14 mouse cellular contexts compared by ENCODE assay signal in genomic region chr5:8289678-8290614, GRCm38 (mm10).
DNase-seq lines count a peak whose midpoint lies in the region; ATAC-seq lines count a peak whose summit lies in the region.
"Had no signal": no experiment of that assay in that cellular context is flagged by ENCODE, and none has a peak within 500 bp of the region (broad histone marks: within the 10 kb centered on the region; RNA-seq: fewer than 3 reads in every experiment).

No protein-coding gene starts in this region.

- H3K9me3 ChIP-seq in midbrain, embryonic 11.5 days (ENCODE audit: control insufficient read depth, low read length), result no peaks in the 10 kb centered on the region
- no peaks in the 10 kb centered on the region for H3K9me3 ChIP-seq in midbrain, embryonic 10.5 days (replicated peaks)
- H3K9me3 ChIP-seq in hindbrain, embryonic 16.5 days (ENCODE audit: control insufficient read depth, low read length), result no peaks in the 10 kb centered on the region
- no peaks in the 10 kb centered on the region for H3K9me3 ChIP-seq in kidney, embryonic 14.5 days (ENCODE audit: control insufficient read depth, low read length)
- H3K9me3 ChIP-seq: liver, embryonic 15.5 days had no signal

- H3K27me3 ChIP-seq in midbrain, embryonic 11.5 days (ENCODE audit: control insufficient read depth, insufficient read depth, low read length), result no peaks in the 10 kb centered on the region
- H3K27me3 ChIP-seq in midbrain, embryonic 10.5 days (ENCODE audit: low read depth, poor library complexity, severe bottlenecking), result no peaks in the 10 kb centered on the region
- no peaks in the 10 kb centered on the region for H3K27me3 ChIP-seq in hindbrain, embryonic 16.5 days (replicated peaks; ENCODE audit: control insufficient read depth, insufficient read depth, low read length)
- no peaks in the 10 kb centered on the region for H3K27me3 ChIP-seq in kidney, embryonic 14.5 days (ENCODE audit: control insufficient read depth, insufficient read depth, low read length)
- H3K27me3 ChIP-seq: liver, embryonic 15.5 days had no signal

- WGBS in midbrain, embryonic 11.5 days, result 47% methylated on average over 6 of the region's 6 CpGs
- 57% methylated on average over 6 of the region's 6 CpGs for WGBS in midbrain, embryonic 10.5 days
- 46% methylated on average over 6 of the region's 6 CpGs for WGBS in hindbrain, embryonic 16.5 days
- WGBS in kidney, embryonic 14.5 days, result 65% methylated on average over 6 of the region's 6 CpGs

- H3K9ac ChIP-seq in midbrain, embryonic 11.5 days (ENCODE audit: low read length), result no peak overlapping the region
- no peak overlapping the region for H3K9ac ChIP-seq in hindbrain, embryonic 16.5 days (ENCODE audit: low read depth, low read length)
- H3K9ac ChIP-seq in kidney, embryonic 14.5 days (ENCODE audit: low read depth, low read length), result no peak overlapping the region
- H3K9ac ChIP-seq: liver, embryonic 15.5 days had no signal

- no peaks in the 10 kb centered on the region for H3K36me3 ChIP-seq in midbrain, embryonic 11.5 days (ENCODE audit: control insufficient read depth, insufficient read depth, low read length)
- H3K36me3 ChIP-seq in midbrain, embryonic 10.5 days, result no peaks in the 10 kb centered on the region
- no peaks in the 10 kb centered on the region for H3K36me3 ChIP-seq in hindbrain, embryonic 16.5 days (ENCODE audit: control insufficient read depth, insufficient read depth, low read length)
- H3K36me3 ChIP-seq in kidney, embryonic 14.5 days (ENCODE audit: control insufficient read depth, insufficient read depth, low read length), result no peaks in the 10 kb centered on the region
- H3K36me3 ChIP-seq: liver, embryonic 15.5 days had no signal

- DNase-seq in cerebellum, adult 9-10 months, result peak; percentile 64
- DNase-seq in cerebellum, adult 8-10 months, result no peak
- DNase-seq in midbrain, embryonic 11.5 days (ENCODE audit: low spot score, missing footprints), result peak; percentile 68
- no peak for DNase-seq in midbrain, embryonic 10.5 days (ENCODE audit: low spot score)
- no peak for DNase-seq in urinary bladder, postnatal 36 days (ENCODE audit: low spot score in 2 of 2)
- DNase-seq: adrenal gland, postnatal 14 days; heart, postnatal 36 days; kidney, adult 9 months; lung, postnatal 36 days had no signal

- no peak overlapping the region for H3K27ac ChIP-seq in midbrain, embryonic 11.5 days (ENCODE audit: low read depth, low read length)
- H3K27ac ChIP-seq in midbrain, embryonic 10.5 days (replicated peaks), result no peak overlapping the region
- H3K27ac ChIP-seq in hindbrain, embryonic 16.5 days (ENCODE audit: low read depth, low read length), result peak overlapping the region; percentile 12; the same call in 1 of the 2 replicates
- H3K27ac ChIP-seq in kidney, embryonic 14.5 days (ENCODE audit: low read depth, low read length), result no peak overlapping the region
- H3K27ac ChIP-seq: liver, embryonic 15.5 days; stomach, postnatal 0 days had no signal

- H3K4me2 ChIP-seq in midbrain, embryonic 11.5 days, result no peak overlapping the region
- no peak overlapping the region for H3K4me2 ChIP-seq in hindbrain, embryonic 16.5 days (ENCODE audit: low read length)
- no peak overlapping the region for H3K4me2 ChIP-seq in kidney, embryonic 14.5 days (replicated peaks; ENCODE audit: low read depth, low read length)
- H3K4me2 ChIP-seq: liver, embryonic 15.5 days had no signal

- ATAC-seq in midbrain, embryonic 11.5 days (ENCODE audit: low FRiP score), result peak; percentile 62; the same call in 1 of the 2 replicates
- ATAC-seq in hindbrain, embryonic 16.5 days, result 0 out of 2 replicates have a peak, but pooled peaks have one; percentile 42
- ATAC-seq in kidney, embryonic 14.5 days (ENCODE audit: low FRiP score, low TSS enrichment), result no peak
- ATAC-seq in megakaryocyte progenitor cell, adult 5-6 weeks (replicated peaks; ENCODE audit: poor library complexity), result no peak

- no peak overlapping the region for H3K4me3 ChIP-seq in midbrain, embryonic 11.5 days (ENCODE audit: low read depth, low read length)
- H3K4me3 ChIP-seq in midbrain, embryonic 10.5 days, result no peak overlapping the region
- no peak overlapping the region for H3K4me3 ChIP-seq in hindbrain, embryonic 16.5 days (ENCODE audit: low read length)
- no peak overlapping the region for H3K4me3 ChIP-seq in kidney, embryonic 14.5 days (ENCODE audit: low read length)
- H3K4me3 ChIP-seq: liver, embryonic 15.5 days had no signal

- peaks cover 4% of the 10 kb centered on the region; the same call in 1 of the 2 replicates for H3K4me1 ChIP-seq in midbrain, embryonic 11.5 days (ENCODE audit: control insufficient read depth, insufficient read depth, low read length)
- peaks cover 18% of the 10 kb centered on the region for H3K4me1 ChIP-seq in midbrain, embryonic 10.5 days
- no peaks in the 10 kb centered on the region for H3K4me1 ChIP-seq in hindbrain, embryonic 16.5 days (ENCODE audit: control insufficient read depth, insufficient read depth, low read depth, low read length)
- H3K4me1 ChIP-seq in kidney, embryonic 14.5 days (ENCODE audit: control insufficient read depth, insufficient read depth, low read length), result no peaks in the 10 kb centered on the region
- H3K4me1 ChIP-seq: liver, embryonic 15.5 days had no signal

Comparison
In these comparisons a context has a peak if more than half of its experiments do, and no peak if none do; other contexts are left out.
1. DNase-seq: peak in cerebellum, adult 9-10 months (single experiment) and midbrain, embryonic 11.5 days (single experiment); none in cerebellum, adult 8-10 months (single experiment), midbrain, embryonic 10.5 days (single experiment) and urinary bladder, postnatal 36 days (0 of 2).
2. ATAC-seq: peak in midbrain, embryonic 11.5 days (single experiment) and hindbrain, embryonic 16.5 days (single experiment); none in kidney, embryonic 14.5 days (single experiment) and megakaryocyte progenitor cell, adult 5-6 weeks (single experiment).